Mouse (Mus musculus): ENCODE results near the gene Ntm.

The Ntm gene

DNA sequence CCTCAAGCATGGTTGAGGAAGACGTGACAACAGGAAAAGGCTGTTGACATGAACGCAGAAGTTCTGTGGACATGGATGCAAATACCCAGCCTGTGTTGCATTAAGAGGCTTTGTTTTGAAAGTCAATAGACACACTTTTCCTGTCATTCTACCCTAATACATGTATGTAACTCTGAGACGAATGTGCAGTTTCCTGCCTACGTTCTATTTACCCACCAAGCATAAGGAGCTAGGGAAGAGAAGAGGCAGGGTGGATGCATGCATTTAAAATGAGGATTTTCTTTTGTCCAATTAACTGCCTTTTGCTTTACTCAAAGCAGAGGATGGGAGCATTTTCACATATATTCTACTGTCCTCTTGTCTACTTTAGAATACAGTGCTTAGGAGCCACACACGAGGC lies 858.5 kb downstream of the Ntm start:
- no peak for DNase-seq

DNA sequence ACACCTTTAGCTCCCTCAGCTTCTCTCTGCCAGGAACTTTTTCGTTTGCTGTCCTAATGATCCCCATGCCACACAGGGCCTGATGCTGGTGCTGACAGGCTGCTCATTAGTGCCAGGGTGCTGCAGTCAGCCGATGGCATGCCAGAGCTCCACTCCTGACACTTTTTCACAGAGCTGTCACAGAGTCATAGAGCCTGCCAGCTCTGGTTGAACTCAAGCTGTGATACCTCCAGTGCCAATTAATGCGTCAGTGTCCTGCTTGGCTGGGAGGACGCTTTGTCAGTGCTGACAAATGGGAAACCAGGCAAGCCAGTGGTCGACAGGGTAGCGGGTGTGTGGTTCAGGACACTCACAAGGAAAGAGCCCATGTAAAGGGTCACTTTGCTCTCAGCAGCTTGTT lies 858.9 kb downstream of the Ntm start:
- DNase-seq: peak; percentile 44

DNA sequence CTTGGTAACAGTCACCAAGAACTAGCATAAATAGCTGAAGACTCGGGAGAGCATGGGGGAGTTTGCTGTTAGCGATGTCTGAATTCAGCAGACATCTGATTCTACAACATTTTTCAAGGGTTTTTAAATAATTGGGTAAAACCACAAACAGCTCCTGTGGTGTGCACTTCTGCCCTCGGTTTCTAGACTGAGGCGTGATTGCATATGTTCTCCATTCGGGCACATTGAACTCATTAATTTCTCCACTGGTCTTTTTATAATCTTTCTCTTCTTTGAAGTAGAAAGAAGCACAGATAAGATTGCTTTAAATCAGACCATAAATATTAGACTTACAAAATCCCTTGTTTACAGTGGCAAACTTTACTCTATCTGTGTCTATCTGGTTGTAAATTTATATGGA lies 862.3 kb downstream of the Ntm start:
- DNase-seq: no peak

DNA sequence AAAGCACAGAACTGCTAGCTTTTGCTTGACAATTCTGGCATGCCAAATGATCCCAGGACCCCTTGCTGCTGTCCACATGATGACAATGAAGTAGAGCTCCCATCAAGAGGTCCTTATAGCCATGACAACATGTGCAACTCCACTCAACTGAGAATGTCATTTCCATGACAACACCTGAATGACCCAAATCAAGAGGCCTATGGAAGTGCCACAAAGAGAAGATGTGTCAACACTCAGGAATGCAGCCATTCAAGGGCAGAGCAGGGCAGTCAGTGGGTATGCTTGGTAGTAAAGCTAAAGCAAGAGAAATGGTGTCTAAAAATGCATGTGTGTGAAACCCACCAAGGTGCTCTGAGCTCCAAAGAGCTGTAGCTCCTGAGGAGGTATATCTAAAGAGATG lies 870.5 kb downstream of the Ntm start:
- DNase-seq: peak; percentile 58

DNA sequence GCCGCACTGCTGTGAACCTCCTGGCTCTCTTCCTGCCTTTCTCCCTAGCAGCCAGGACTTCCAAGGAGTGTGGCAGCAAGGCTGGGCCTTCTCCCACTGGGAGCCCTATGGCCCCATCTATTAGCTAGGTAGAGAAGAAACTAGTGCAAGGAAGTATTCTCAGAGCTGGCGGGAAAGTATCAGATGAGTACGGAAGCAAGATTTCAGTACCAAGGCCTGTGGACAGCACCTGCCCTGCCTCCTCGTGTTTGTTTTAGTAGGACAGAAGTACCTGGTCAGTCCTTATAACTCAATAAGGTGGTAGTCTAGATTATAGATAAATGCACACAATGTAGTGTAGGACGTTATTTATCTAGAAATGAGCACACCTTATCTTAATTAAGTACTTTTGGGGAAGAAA lies 874.3 kb downstream of the Ntm start:
- no peak for DNase-seq

DNA sequence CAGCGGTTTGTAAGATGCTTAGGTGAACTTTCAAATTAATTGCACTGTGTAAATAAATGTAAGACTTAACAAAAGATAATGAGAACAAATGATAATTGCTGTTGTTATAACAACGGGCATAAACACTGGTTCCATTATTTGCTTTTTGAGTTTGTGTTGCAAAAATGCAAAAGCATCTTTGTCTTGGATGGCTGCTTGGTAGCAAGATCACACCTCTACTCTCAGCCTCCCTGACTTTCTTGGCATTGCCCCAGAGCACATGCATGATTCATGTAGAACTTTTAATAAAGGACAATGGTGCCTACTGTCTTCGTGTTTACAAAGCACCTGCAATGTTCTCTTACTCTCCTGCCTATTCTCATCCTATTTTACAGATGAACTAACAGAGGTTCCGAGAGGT lies 875.3 kb downstream of the Ntm start:
- peak; percentile 70 for DNase-seq

DNA sequence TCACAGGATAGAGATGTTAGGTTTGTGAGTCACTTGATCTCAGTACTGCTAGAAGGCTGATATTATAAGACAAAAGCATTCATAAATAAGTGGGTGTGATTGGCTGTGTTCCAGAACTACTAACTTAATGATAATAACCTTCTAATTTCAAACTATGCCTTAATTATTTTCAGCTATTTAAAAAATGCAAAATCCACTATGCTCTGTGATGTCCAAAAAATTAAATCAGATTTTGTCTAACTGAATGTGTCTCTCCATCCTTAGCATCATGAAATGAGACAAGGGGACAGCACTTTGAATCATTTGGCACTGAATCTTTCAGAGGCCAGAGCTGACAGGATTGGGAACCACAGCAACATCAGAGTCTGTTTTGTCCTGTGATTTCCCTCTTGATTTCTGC lies 875.8 kb downstream of the Ntm start:
- DNase-seq: no peak

DNA sequence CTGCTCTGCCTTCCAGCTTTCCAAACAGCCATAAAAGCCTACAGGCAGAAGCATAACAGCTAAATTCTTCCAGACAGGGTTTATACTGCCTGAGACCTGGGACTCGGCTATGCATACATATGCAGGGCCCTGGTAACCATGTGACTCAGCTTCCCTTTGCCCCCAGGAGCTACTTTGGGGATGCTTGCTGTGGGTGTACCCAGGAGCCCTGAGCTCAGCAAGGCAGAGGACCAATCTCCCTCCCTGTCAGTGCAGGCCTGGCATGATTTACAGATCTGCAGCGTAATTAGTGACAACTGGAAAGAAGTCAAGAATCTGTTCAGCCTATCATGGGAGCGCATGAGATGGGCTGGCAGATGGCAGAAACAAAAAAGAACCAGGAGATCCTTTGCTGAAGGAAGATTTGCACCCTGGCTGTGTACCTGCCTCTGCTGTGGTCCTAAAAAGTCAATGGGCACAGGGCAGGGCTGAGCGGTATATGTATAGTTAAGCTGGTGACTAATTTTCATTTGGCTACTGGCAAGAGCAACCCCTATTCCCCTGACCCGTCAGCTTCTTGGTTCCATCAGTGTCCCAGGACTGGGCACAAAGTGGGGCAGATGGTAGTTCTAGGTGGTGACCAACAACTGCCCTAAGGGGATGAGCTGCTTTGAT lies 886.9 kb downstream of the Ntm start:
- no peak for DNase-seq

DNA sequence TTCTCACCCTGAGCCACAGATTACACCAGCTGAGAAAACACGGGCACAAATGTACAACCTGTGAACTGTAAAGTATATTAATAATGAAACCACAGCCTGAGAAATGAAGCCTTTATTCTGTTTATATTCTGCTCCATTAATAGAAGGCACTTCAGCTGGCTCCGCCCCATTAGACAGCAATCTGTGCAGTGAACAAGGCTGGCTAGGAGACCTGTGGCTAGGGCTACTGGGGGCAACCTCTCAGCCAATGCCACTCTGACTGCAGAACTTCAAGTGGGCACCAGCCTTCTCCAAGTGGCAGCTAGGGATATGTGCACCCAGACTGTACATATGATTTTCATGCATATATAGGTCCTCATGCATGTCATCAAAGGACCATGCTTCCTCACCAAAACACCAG lies 887.7 kb downstream of the Ntm start:
- DNase-seq: no peak

DNA sequence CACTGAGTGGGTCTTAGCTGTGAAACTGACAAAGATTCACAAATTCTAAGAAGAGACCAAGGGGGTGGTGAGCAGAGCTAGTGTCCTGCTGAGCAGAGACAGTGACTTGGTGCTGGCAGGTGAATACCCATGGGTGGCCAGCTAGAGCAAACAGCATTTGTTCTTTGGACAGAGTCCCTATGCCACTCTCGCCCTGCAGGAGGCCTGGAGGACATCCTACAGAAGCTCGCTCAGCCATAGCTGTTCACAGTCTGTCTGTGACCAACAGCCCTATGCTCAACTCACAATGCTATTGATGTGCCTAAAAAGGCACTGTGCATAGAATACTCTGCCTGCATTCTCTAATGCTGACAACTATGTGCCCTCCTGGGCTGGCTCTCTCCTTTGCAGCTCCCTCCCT lies 888.4 kb downstream of the Ntm start:
- DNase-seq: no peak

DNA sequence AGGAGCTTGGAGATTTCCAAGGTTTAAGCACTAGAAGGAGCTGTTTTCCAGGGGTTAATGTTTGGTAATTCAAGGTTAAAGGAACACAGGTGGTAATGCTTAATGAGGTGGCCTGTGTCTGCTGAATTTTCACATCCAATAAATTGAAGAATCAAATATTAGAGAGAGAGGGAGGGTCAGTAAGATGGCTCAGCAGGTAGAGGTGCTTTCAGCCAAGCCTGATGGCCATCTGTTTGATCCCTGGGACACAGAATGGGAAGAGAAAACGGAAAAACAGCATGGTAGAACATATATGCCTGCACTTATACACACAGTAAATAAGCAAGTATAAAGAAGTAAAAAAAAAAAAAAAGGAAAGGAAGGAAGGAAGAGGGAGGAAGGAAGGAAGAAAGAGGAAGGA lies 890.9 kb downstream of the Ntm start:
- DNase-seq: no peak

DNA sequence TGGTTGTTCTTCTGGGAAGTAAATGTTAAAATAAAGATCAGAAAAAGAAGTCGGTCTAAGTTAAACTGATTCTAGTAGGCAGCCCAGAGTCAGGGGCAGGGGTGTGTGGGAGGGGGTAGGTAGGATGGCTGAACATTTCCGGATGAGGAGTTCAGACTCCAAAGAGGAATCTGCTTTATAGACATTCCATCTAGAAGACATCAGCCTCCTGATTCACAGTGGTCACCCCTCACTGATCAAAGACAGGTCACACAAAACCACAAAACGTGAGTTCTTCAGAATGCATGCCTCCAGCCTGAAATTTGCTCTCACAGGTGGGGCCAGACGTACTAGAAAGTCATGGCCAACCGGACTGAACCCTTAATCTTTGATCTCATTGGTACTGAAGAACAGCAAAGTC lies 895.4 kb downstream of the Ntm start:
- DNase-seq: no peak

DNA sequence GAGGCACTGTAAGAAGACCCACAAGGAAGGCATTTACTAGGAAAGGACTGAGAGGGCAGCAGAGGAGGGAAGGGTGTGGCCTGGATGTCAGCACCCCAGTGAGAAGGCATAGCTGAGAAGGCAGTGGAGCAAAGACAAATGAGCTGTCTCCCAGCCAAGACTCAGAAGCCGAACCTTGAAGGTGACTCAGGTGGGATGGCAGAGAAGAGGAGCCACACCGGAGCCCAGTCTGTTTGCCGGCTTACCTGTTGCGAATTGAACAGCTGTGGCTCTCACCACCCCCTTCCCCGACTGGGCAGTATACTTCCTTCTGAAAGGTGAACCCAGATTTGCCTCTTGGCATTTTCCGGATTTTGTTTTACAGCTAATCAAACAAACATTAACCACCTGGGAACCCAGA lies 902.6 kb downstream of the Ntm start:
- DNase-seq: no peak

DNA sequence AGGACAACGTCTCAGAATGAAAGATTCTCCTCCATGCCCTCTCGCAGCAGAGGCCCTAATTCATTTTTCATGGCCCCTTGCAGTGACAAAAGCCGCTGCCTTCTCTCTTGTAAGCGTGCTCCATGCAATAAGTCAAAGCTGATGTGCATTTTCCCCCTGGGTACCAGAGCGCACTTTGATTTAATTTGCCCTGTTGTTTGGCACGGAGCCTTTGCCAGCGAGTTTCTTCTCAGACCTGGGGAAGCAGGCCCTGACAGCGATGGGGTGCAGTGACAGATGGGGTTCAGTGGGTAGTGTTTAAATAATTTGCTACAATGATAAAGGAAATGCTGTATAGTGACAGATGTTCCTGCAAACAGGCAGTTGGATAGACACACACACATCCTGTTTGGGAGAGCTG lies 904.1 kb downstream of the Ntm start:
- DNase-seq: peak; percentile 31

DNA sequence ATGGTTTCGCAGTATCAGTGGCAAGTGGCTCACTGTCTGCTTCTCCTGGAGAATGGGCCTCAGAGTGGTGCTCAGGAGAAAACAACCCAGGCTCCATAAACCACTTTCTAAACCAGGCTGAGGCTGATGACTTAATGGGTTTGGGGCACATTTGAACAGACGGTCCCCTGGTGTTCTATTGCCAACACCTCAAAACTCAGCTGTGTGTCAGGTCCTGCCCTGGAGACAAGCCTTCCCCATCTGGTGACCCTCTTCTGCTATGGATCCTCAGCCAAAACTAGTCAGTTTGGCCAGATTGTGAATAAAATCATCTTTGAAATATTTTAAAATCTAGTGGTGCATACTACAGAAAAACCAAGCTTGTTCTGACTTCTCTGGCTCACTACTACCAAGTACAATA lies 907.3 kb downstream of the Ntm start:
- DNase-seq: no peak

DNA sequence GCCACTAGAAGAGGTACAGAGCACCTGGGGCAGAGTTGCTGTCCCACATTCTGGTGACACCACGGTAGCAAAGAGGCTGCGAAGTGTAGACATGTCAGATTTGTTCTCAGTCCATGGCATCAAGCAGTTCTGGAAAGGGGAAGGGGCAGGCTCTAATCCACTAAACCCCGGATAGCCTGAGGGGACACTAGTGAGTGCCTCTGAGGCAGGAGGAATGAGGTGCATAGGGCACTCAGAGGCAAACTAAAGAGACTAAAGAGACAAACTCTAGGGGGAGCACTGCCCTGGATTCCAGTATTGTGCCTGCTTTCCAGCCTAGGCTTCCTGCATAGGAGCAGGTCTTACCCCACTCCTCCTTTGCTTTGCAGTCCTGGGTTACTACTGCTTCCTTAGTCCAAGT lies 926.5 kb downstream of the Ntm start:
- DNase-seq: peak; percentile 40

DNA sequence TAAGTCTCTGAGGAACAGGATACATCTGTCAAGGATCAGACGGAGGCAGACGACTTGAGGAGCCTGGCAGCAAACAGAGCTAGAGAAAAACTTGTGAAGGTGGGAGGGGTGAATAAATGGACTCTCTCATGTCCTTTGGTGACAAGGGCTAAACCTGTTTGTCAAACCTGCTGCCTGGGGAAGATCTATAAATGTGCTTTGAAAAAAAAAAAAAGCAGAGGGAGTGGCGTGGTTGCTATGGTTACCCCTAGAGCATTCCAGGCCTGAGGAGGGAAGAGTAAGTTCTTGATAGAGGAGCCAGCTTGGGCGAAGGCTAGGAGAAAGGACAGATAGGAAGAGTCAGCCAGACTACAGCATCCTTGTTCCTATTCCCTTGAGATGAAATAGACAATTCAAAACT lies 926.9 kb downstream of the Ntm start:
- no peak for DNase-seq

DNA sequence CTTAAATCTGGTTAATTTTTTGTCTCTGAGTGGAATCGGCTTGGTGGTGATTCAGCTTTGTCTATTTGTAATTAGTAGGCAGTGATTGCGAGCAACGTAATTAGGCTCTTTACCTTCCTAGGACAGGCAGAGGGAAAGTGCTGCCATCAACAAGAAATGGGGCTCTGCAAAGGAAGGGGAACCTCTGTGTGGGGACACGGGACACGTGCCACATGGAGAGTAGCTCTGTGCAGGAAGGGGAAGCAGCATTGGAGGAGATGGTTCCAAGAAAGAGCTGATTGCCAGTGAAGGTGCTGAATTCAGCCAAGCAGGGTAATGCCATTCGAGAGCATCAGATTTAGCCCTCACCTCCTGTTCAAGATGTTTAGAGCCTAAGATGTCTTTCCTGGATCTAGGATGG lies 936.5 kb downstream of the Ntm start:
- DNase-seq: no peak

DNA sequence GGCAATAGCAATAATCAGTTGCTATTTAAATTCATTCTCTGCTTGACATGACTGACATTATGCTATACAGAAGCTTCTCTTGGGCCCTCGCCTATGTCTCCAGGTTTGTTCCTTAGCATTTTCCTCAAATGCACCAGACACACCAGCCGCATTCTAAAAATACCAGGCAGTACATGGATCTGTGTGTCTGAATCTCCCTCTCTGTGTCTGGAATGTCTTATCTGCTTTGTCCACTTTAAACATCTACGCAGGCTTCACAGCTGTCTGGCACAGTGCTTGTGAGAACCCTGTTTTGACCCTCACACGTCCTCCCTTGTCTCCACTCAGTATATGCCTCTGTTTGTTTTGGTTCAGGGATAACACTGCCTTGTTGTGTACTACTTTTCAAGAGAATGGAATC lies 937.3 kb downstream of the Ntm start:
- DNase-seq: no peak

DNA sequence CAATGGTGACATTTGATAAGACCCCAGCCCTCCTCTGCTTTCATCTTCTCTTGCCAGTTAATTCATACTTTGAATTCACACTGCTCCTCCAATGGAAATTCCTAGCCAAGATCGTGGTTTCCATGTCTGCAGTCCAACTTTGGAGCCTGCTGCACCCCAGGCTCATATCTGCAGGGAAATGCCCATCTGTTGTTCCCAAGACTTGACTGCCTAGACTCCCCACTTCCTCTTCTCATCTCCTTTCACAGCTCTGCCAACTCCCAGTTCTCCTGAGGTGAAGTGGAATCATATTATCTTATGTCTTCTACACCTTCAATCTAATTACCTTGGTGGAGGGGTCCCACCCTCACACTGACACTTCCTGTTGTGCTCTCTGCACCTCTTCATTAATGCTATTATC lies 937.8 kb downstream of the Ntm start:
- DNase-seq: no peak

DNA sequence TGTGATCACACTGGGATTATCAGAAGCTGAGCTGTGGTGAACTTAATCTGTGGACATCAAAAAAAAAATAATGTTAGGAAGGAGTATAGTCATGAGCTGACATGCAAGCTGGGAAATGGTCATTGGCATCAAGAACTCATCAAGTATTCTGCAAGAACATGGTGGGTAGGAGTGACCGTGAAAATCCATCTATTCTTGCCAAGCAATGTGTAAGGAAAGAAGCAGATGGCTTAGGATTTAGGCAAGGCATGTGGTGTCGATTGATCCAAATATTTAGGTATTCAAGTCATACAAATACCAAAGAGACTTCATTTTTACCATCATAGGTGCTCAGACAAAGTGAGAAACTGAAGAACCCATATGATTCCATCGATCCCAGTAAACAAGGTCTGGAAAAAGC lies 946.1 kb downstream of the Ntm start:
- no peak for DNase-seq

DNA sequence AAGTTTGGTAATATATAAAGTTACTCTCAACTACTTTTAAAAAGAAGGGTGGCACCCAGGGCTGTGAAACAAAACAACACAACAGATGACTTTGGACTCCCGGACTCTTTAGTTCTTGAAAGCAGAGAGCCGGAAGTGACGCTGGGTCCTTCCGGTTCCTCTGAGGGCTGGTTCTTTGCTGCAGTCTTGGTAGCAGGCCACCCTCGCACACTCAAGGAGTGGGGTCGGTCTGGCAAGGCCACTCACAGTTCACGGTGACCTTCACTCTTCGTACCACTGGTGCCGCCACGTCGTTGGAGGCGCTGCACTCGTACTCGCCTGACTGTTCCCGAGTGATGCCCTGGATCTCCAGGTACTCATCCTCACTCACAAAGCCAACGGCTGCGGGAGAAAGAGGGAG lies 949.1 kb downstream of the Ntm start:
- DNase-seq: no peak

DNA sequence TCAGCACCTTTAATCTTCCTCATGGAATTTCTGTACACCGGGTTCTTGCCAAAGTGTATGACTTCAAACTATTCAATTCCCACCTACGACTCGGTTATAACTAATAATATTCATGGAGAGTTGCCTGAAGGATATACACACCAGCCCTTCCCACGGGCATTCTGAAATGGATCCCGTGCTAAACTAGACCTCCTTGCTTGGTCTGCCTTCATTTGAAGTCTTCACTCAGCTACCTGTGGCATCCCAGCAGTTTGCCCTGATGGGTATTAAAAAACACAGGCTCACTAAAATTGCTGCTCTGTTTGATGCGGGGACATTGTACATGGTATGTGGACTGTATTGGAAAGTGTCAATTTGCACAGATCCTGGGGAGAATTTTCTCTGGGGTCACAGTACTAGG lies 950.4 kb downstream of the Ntm start:
- DNase-seq: no peak

DNA sequence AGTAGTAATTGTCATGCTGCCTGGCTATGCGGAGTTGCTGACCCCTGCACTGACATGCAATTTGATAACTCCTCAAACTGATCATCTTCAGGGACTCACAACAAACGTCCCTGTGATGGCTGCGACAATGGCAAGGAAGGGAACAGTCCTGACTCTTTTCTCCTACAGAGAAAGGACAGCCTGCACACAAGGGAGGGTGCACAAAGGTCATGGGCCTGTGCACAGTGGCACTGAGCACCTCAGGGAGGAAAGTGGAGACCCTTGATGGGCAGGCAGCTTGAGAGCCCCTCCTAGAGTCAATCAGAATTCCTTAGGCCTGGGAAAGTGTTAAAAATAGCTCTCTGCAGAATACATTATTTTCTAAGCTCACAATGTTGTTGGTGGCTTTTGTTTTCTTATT lies 951.5 kb downstream of the Ntm start:
- DNase-seq: no peak

DNA sequence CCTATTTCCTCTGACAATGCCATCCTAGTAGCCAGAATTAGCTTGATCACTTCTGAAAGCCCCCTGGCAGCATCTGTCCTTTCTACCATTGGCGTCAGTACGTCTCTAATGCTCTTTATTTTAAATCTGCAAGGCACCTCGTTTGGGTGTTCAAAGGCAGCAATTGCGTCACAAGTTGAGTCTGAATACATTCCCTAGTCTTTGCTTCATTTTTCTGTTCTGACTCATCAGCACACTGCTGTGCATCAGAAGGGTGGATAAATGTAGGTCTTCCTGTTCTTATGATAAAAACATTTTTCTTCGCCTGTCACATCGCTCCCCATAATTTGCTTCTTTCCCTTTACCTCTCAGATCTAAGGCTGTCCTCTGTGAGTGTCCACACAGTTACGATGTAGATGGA lies 958.4 kb downstream of the Ntm start:
- no peak for DNase-seq

DNA sequence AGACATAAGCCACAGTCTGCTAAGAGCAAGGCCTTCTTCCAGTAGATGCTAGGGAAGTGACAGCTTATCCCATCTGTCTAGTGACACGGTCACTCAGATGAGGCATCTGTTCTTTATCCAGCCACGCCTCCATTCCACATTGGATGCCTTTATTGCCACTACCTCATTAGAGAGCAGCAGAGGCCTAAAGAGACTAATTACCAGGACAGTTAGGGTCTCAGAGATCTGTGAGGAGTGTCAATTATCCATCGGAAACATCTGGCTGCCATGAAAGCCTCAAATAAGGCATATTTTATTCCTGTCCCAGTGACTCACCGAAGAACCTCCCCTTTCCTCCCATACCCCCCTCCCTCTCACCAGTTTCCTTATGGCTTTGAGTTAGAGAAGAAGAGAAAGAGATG lies 963.0 kb downstream of the Ntm start:
- peak; percentile 86 for DNase-seq

Measured in retina, postnatal 1 day (tissue).